Mouse (Mus musculus): ENCODE data around the gene Uqcrc1.

DNA sequence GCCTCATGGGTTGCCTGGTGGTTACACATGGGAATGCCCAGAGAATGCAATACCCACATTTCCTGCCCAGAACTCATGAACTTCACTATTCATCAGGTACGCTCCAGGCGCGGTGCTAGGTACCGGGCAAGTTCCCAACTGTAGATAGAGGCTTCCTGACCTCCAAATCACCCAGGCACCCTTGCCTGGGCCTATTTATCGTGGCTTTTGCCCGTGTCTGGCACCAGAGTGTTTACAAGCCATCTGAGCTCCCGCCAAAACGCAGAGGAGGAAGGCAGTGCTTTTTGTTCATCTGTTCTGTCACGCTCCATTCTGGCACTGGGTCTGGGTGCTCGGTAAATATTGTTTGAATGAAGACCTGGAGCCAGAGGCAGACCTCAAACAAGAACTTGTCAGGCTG lies 22.8 kb upstream of the Uqcrc1 start:
- no peak for TF ChIP-seq POLR2AphosphoS5 (IDR thresholded peaks at IDR 0.05; ENCODE audit: insufficient replicate concordance, low read depth, low read length)
- TF ChIP-seq CTCF (IDR thresholded peaks at IDR 0.05; ENCODE audit: low read depth, low read length), result no peak
- no peak for TF ChIP-seq GATA1 (IDR thresholded peaks at IDR 0.05; ENCODE audit: borderline replicate concordance, low read length)

Data from G1E (cell line).